Mouse (Mus musculus) embryonic fibroblast, embryonic 13.5 days (primary cell): ENCODE measurements around the gene Dip2b.

ENCODE experiments used
- CTCF ChIP-seq: IDR thresholded peaks from 2 replicates; pipeline ENCODE4 v1.5.1; 2011; ENCODE audit warnings: mild to moderate bottlenecking, control low read depth, low read length, moderate library complexity, borderline replicate concordance; ENCODE audit not compliant: insufficient read depth
- POLR2A ChIP-seq: IDR thresholded peaks from 2 replicates; pipeline ENCODE4 v1.6.1; 2011; ENCODE audit warnings: low read depth, mild to moderate bottlenecking, control low read depth, low read length, moderate library complexity

GRCm38 (mm10) chr15:100025076-100025834 is 13.2 kb upstream of the Dip2b start:
- TF ChIP-seq POLR2A (no peak), CTCF (no peak)
